Mouse (Mus musculus) left cerebral cortex, adult 2 months (tissue): ENCODE data around the gene Ctps2. TPM values are rescaled to one million over a fixed set of nuclear protein-coding genes. Genes with fewer than 3 reads are reported as not detected.

Experiments used
- DNase-seq, 2 experiments: peaks; one replicate each; pipeline ENCODE4 v3.0.0; 2021 to 2022; ENCODE audit warnings: low spot score in 2 of 2, mixed read lengths in 1 of 2; ENCODE audit errors: extremely low spot score in 1 of 2
- H3K27ac ChIP-seq: fragments of 200-600 bp; 2 replicates; pipeline ENCODE4 v1.8.1; 2022
- H3K4me3 ChIP-seq: fragments of 200-600 bp; 2 replicates; pipeline ENCODE4 v1.8.1; 2022
- CTCF ChIP-seq: fragments of 200-600 bp; IDR thresholded peaks from 2 replicates; pipeline ENCODE4 v1.8.1; 2022; ENCODE audit warnings: antibody characterized with exemption, mild to moderate bottlenecking, moderate library complexity
- intact Hi-C: fragments of 180-260 bp; cut with DNase I; formaldehyde crosslinking; loops from one replicate; pipeline ENCODE4 v1.15.1; 2025
- total RNA-seq, 2 experiments: library from RNA; stranded (reverse); gene quantifications; 2 replicates each; pipeline ENCODE4 v1.2.3; 2021

Gene Ctps2
- total RNA-seq, 2 experiments from 2014 or later = 63.4 to 73.2 TPM

DNA sequence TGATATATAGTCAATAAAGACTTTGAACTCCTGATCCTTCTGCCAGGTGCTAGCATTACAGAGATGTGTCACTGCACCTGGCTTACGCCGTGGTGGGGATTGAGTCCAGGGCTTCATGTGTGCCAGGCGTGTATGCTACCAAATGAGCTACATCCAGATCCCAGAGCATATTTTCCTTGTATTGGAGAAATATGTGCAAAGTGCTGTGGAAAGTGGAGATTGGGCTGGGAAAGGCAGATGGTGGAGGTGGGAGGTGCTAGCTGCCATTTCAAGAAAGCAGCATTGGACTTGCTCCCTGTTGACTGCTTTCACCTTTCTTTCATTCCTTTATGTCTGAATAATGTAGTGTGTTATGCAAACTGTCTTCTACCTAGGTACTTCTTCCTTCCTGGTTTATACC is 12.6 kb downstream of the Ctps2 start:
- no peak overlapping the region for H3K27ac ChIP-seq
- no peak for TF ChIP-seq CTCF
- no peak for DNase-seq
- intact Hi-C loops = loop anchor here (10.0 kb wide), 2 partner anchors 1021 to 1151 kb away; no protein-coding TSS in a partner anchor
- no peak overlapping the region for H3K4me3 ChIP-seq

GRCm38 (mm10) chrX:162915697-162916096 is 14.7 kb downstream of the Ctps2 start:
- TF ChIP-seq CTCF = peak; percentile 69
- no peak overlapping the region for H3K27ac ChIP-seq
- no peak overlapping the region for H3K4me3 ChIP-seq
- peak; percentile 34 to 55 for DNase-seq
- intact Hi-C loops = loop anchor here (5.0 to 10.0 kb wide), 3 partner anchors 1019 to 1262 kb away; no protein-coding TSS in a partner anchor

- Histone ChIP-seq H3K27ac (no peak overlapping the region), H3K4me3 (no peak overlapping the region)
- no peak for TF ChIP-seq CTCF
- no peak for DNase-seq
- intact Hi-C loops = no loop called here
Observed at GRCm38 (mm10) chrX:162921487-162922125, 20.6 kb downstream of the Ctps2 start.

GRCm38 (mm10) chrX:162931467-162931866 is 30.4 kb downstream of the Ctps2 start:
- intact Hi-C loops = no loop called here
- no peak for TF ChIP-seq CTCF
- H3K4me3 ChIP-seq = no peak overlapping the region

GRCm38 (mm10) chrX:162942027-162942426 is 41.0 kb downstream of the Ctps2 start:
- DNase-seq = no peak
- H3K27ac ChIP-seq = no peak overlapping the region
- intact Hi-C loops = loop anchor here (10.0 kb wide), 2 partner anchors 723 to 1013 kb away; partner anchors contain the start of gene Zrsr2
- no peak overlapping the region for H3K4me3 ChIP-seq
- no peak for TF ChIP-seq CTCF

More at GRCm38 (mm10) chrX:162931467-162931866, 30.4 kb downstream of the Ctps2 start:
- H3K27ac ChIP-seq = no peak overlapping the region
- DNase-seq = no peak

GRCm38 (mm10) chrX:162949811-162950439 is 48.9 kb downstream of the Ctps2 start:
- DNase-seq = peak; percentile 19 to 30
- Histone ChIP-seq H3K27ac (no peak overlapping the region), H3K4me3 (no peak overlapping the region)
- TF ChIP-seq CTCF = peak; percentile 60
- intact Hi-C loops = loop anchor here (5.0 to 10.0 kb wide), 4 partner anchors 602 to 1005 kb away; partner anchors contain the start of gene Zrsr2

DNA sequence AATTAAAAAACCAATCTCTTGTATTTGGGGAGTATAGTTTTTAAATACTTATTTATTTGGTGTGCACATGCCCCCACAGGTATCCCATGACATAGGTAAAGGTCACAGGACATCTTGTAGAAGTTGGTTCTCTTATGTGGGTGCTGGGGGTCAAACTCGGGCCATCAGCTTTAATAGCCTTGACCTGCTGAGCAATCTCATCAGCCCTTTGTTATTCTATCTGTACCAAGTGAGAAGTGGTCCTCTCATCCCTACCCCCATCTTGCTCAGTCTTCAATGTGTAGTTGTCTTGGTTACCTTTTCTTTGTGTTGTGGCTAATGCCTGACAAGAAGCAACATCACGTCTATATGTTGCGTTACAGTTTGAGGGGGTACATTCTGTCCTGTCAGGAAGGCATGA is 56.9 kb downstream of the Ctps2 start:
- DNase-seq = no peak
- H3K4me3 ChIP-seq = no peak overlapping the region
- no peak for TF ChIP-seq CTCF
- no peak overlapping the region for H3K27ac ChIP-seq
- intact Hi-C loops = loop anchor here (10.0 kb wide), 1 partner anchor 957 kb away; no protein-coding TSS in a partner anchor

GRCm38 (mm10) chrX:162963840-162964239 is 62.8 kb downstream of the Ctps2 start:
- DNase-seq = no peak
- no peak for TF ChIP-seq CTCF
- no peak overlapping the region for H3K27ac ChIP-seq
- no peak overlapping the region for H3K4me3 ChIP-seq
- intact Hi-C loops = no loop called here

DNA sequence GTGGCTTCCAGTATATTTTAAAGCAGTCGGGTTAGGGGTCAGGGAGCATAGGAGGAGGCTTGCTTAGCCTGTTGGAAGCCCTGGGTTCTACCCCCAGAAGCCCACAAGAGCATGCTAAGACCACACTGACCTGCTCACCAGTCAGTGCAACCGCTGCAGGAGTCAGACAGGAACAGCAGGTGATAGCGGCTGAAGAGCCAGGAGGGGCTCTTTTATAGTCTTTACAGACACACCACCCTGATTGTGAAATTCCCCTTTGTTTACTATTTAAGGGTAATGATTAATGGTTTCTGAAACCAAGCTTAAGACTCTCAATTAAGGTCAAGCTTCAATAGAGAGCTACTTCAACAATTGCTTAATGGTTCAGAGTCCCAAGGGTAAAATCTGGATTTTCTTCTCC is 63.3 kb downstream of the Ctps2 start, which contains the start of gene S100g:
TSS of gene S100g (minus strand) at position 217 of the 400 bp plus-strand sequence.
- no peak for TF ChIP-seq CTCF
- DNase-seq = no peak
- Histone ChIP-seq H3K4me3 (no peak within 1 kb of the TSS), H3K27ac (no peak within 1 kb of the TSS)
- intact Hi-C loops = no loop called here

DNA sequence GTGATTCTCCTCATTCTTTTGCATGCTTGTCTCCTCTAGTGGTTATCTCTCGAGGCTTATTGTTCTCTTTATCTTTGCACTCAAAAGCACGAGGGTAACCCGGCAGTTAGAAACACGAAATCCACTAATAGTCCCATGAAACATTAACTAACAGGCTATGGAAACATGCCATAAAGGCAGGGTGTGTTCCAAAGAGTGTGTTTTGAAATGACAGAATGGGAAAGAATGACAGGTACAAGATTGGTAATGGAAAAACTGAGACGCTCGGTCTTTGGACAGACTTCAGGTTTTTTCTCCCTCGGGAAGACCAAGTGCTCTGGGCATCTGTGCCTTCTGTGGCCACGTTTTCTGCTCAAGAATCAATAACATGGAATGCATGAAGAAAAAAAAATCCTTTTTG is 66.4 kb downstream of the Ctps2 start:
- Histone ChIP-seq H3K27ac (no peak overlapping the region), H3K4me3 (no peak overlapping the region)
- intact Hi-C loops = no loop called here
- no peak for DNase-seq
- no peak for TF ChIP-seq CTCF

- TF ChIP-seq CTCF = no peak
- Histone ChIP-seq H3K27ac (no peak overlapping the region), H3K4me3 (no peak overlapping the region)
- no peak for DNase-seq
- intact Hi-C loops = no loop called here
Observed at GRCm38 (mm10) chrX:162976194-162976593, 75.2 kb downstream of the Ctps2 start.

- no peak overlapping the region for H3K27ac ChIP-seq
- intact Hi-C loops = no loop called here
- no peak overlapping the region for H3K4me3 ChIP-seq
- TF ChIP-seq CTCF = no peak
- no peak for DNase-seq
Observed at GRCm38 (mm10) chrX:162986876-162987495, 85.9 kb downstream of the Ctps2 start.
